Mouse (Mus musculus) limb, embryonic 13.5 days (tissue): ENCODE results near the gene Zc3h14. TPM values are rescaled to one million over a fixed set of nuclear protein-coding genes. Genes with fewer than 3 reads are reported as not detected.

Experiments
- ATAC-seq: fragments of 200-750 bp; cut with Nextera tagmentation; 2 replicates; pipeline ENCODE4 v1.8.0; 2017; ENCODE audit warnings: low read depth, moderate number of reproducible peaks, moderate TSS enrichment; ENCODE audit not compliant: low FRiP score
- H3K27ac ChIP-seq: fragments of 300-500 bp; sonication (generic); 2 replicates; pipeline ENCODE4 v1.5.1; 2015; ENCODE audit warnings: inconsistent platforms, mild to moderate bottlenecking, moderate library complexity
- H3K27me3 ChIP-seq: fragments of 300-500 bp; sonication (generic); 2 replicates; pipeline ENCODE4 v1.6.1; 2015; ENCODE audit warnings: mild to moderate bottlenecking, inconsistent platforms
- H3K36me3 ChIP-seq: fragments of 300-500 bp; sonication (generic); 2 replicates; pipeline ENCODE4 v1.6.1; 2015; ENCODE audit warnings: inconsistent platforms, mild to moderate bottlenecking, moderate library complexity
- H3K4me1 ChIP-seq: fragments of 300-500 bp; sonication (generic); 2 replicates; pipeline ENCODE4 v1.6.1; 2015; ENCODE audit warnings: inconsistent platforms
- H3K4me2 ChIP-seq: fragments of 300-500 bp; sonication (generic); replicated peaks from 2 replicates; pipeline ENCODE4 v1.6.1; 2015; ENCODE audit warnings: inconsistent platforms, mild to moderate bottlenecking, moderate library complexity
- H3K4me3 ChIP-seq: fragments of 300-500 bp; sonication (generic); 2 replicates; pipeline ENCODE4 v1.5.1; 2015; ENCODE audit warnings: moderate library complexity, mild to moderate bottlenecking, inconsistent platforms
- H3K9ac ChIP-seq: fragments of 300-500 bp; sonication (generic); 2 replicates; pipeline ENCODE4 v1.6.1; 2015; ENCODE audit warnings: mild to moderate bottlenecking, inconsistent platforms
- H3K9me3 ChIP-seq: fragments of 300-500 bp; sonication (generic); 2 replicates; pipeline ENCODE4 v1.6.1; 2016; ENCODE audit warnings: inconsistent platforms
- WGBS: fragments of 180-500 bp; shearing (Covaris S2); methylation state at CpG from one replicate; pipeline ENCODE4 v1.1.7; 2015; 5-methylcytosine and 5-hydroxymethylcytosine counted together
- polyA plus RNA-seq: library from polyadenylated mRNA; unstranded; fragments of >200 nt; fragmentation: Nextera tagmentation; extraction: Ambion mirVana; gene quantifications from 2 replicates; pipeline ENCODE4 v1.2.1, GENCODE M21; 2015

Gene Zc3h14
- polyA plus RNA-seq, 1 experiment from 2014 or later: 136 TPM

DNA sequence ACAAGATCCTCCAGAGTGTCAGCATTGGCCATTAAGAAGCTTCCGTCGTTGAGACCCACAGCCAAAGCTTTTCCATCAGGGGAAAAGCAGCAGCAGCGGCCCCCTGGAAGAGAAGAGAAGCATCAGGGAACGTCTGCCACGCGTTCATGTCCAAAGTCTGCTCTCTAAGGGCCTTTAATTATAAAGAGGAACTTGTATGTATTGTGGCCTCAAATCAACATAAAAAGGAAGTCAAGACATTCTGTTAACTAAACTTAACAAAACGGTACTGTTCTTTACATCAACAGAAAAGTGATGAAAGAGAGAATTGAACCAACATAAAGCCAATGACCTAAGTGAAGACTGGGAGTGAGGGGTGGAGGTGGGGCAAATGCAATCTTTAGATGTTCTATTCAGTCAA lies 84.4 kb downstream of the Zc3h14 start:
- no peaks in the 10 kb centered on the region for H3K27me3 ChIP-seq
- H3K9me3 ChIP-seq: no peaks in the 10 kb centered on the region
- no peak overlapping the region for H3K4me2 ChIP-seq
- WGBS: 87% methylated on average over 7 of the region's 7 CpGs
- no peak overlapping the region for H3K9ac ChIP-seq
- 0 out of 2 replicates have a peak, but pooled peaks cover 3% of the 10 kb centered on the region for H3K4me1 ChIP-seq
- no peak overlapping the region for H3K27ac ChIP-seq
- ATAC-seq: no peak
- H3K4me3 ChIP-seq: no peak overlapping the region
- H3K36me3 ChIP-seq: no peaks in the 10 kb centered on the region; the same call in 1 of the 2 replicates

GRCm38 (mm10) chr12:98832929-98833598 lies 86.3 kb downstream of the Zc3h14 start:
- Histone ChIP-seq H3K27ac (no peak overlapping the region), H3K9me3 (no peaks in the 10 kb centered on the region), H3K36me3 (no peaks in the 10 kb centered on the region; the same call in 1 of the 2 replicates), H3K4me2 (no peak overlapping the region), H3K27me3 (no peaks in the 10 kb centered on the region), H3K9ac (no peak overlapping the region), H3K4me3 (no peak overlapping the region), H3K4me1 (0 out of 2 replicates have a peak, but pooled peaks cover 3% of the 10 kb centered on the region)
- no peak; the same call in 1 of the 2 replicates for ATAC-seq
- 81% methylated on average over 8 of the region's 8 CpGs for WGBS

DNA sequence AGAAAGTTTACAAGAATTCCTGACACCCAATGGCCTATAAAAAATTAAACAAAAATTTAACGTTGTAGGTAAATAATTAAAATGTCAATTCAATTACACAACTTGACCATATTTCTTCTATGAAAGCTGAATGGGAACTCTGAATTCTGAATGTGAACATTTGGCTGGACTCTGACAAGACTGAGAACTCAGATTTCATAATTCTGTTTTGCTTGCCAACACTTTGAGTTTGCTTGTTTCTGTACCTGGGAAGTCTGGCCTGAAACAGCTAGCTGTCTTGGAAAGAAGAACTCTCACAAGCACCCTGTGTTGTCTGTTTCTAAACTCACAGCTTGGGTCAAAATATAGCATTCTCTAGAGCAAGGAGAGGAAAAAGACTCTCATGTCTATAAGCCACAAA lies 87.1 kb downstream of the Zc3h14 start:
- 44% methylated on average over 1 of the region's 1 CpGs for WGBS
- Histone ChIP-seq H3K4me3 (no peak overlapping the region), H3K4me1 (0 out of 2 replicates have a peak, but pooled peaks cover 3% of the 10 kb centered on the region), H3K9me3 (no peaks in the 10 kb centered on the region), H3K9ac (no peak overlapping the region), H3K27ac (no peak overlapping the region), H3K36me3 (no peaks in the 10 kb centered on the region; the same call in 1 of the 2 replicates), H3K27me3 (no peaks in the 10 kb centered on the region), H3K4me2 (no peak overlapping the region)
- ATAC-seq: no peak

- no peak overlapping the region for H3K9ac ChIP-seq
- ATAC-seq: no peak
- H3K4me3 ChIP-seq: no peak overlapping the region
- no peaks in the 10 kb centered on the region for H3K9me3 ChIP-seq
- 0 out of 2 replicates have a peak, but pooled peaks cover 3% of the 10 kb centered on the region for H3K4me1 ChIP-seq
- no peak overlapping the region for H3K27ac ChIP-seq
- no peaks in the 10 kb centered on the region; the same call in 1 of the 2 replicates for H3K36me3 ChIP-seq
- whole genome bisulfite sequencing: 74% methylated on average over 2 of the region's 2 CpGs
- no peak overlapping the region for H3K4me2 ChIP-seq
- H3K27me3 ChIP-seq: no peaks in the 10 kb centered on the region
Observed at GRCm38 (mm10) chr12:98834879-98835278, 88.1 kb downstream of the Zc3h14 start.

- no peak for ATAC-seq
- Histone ChIP-seq H3K4me3 (no peak overlapping the region), H3K36me3 (no peaks in the 10 kb centered on the region; the same call in 1 of the 2 replicates), H3K4me1 (0 out of 2 replicates have a peak, but pooled peaks cover 3% of the 10 kb centered on the region), H3K27me3 (no peaks in the 10 kb centered on the region), H3K4me2 (no peak overlapping the region), H3K27ac (no peak overlapping the region), H3K9me3 (no peaks in the 10 kb centered on the region), H3K9ac (no peak overlapping the region)
- 92% methylated on average over 2 of the region's 2 CpGs for WGBS
Observed at GRCm38 (mm10) chr12:98835466-98835865, 88.7 kb downstream of the Zc3h14 start.

Other genes starting within 250 kb of the Zc3h14 start
- 0.05 and 0.15 TPM in 2 replicates for gene Kcnk10, start 168.7 kb upstream of the Zc3h14 start, polyA plus RNA-seq
- 19.5 and 21.5 TPM in 2 replicates for gene Spata7, start 118.8 kb upstream of the Zc3h14 start, polyA plus RNA-seq
- gene Ptpn21, start 9.6 kb upstream of the Zc3h14 start, polyA plus RNA-seq: 6.1 and 7.6 TPM in 2 replicates
- 2.5 and 2.9 TPM in 2 replicates for gene Eml5, start 154.5 kb downstream of the Zc3h14 start, polyA plus RNA-seq
- gene Ttc8, start 173.6 kb downstream of the Zc3h14 start, polyA plus RNA-seq: 35.8 and 36.7 TPM in 2 replicates